Mouse (Mus musculus): Measurements from ENCODE around the gene Mpzl1.

DNA sequence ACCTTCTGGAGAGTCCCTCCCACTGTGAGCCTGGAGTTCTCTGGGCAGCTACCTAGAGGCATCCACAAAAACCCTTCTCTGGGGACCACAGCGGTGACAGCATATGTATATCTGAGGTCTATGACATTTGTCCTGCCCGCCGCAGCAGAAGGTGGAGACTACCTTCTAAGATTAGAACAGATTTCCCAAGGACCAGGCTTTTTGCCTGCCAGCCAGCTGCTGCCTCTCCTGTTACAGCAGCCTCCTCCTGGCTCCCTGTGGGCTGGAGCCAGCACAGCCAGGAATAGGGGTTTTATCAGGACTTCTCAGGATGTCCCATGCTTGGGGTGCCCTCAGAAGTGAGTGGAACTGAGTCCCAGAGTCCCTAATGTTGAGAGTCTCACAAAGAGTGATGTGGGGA lies 42.7 kb upstream of the Mpzl1 start:
- TF ChIP-seq CTCF (IDR thresholded peaks at IDR 0.05; ENCODE audit: control insufficient read depth, insufficient read depth, insufficient replicate concordance, low read depth, low read length) (no peak), POLR2A (IDR thresholded peaks at IDR 0.05; ENCODE audit: control insufficient read depth, low read depth, low read length) (no peak)
